Mouse (Mus musculus) neural tube, embryonic 13.5 days (tissue): ENCODE measurements around the gene Akain1. TPM values are rescaled to one million over a fixed set of nuclear protein-coding genes. Genes with fewer than 3 reads are reported as not detected.

Source experiments
- ATAC-seq: fragments of 200-750 bp; cut with Nextera tagmentation; 2 replicates; pipeline ENCODE4 v1.8.0; 2017; ENCODE audit warnings: low read depth, mild to moderate bottlenecking, moderate TSS enrichment, moderate library complexity
- H3K27ac ChIP-seq: fragments of 300-500 bp; sonication (generic); replicated peaks from 2 replicates; pipeline ENCODE4 v1.5.1; 2015; ENCODE audit warnings: moderate library complexity, mild to moderate bottlenecking, inconsistent platforms
- H3K27me3 ChIP-seq: fragments of 300-500 bp; sonication (generic); 2 replicates; pipeline ENCODE4 v1.6.1; 2015; ENCODE audit warnings: mild to moderate bottlenecking, inconsistent platforms
- H3K36me3 ChIP-seq: fragments of 300-500 bp; sonication (generic); 2 replicates; pipeline ENCODE4 v1.6.1; 2015; ENCODE audit warnings: mild to moderate bottlenecking, inconsistent platforms
- H3K4me1 ChIP-seq: fragments of 300-500 bp; sonication (generic); replicated peaks from 2 replicates; pipeline ENCODE4 v1.6.1; 2015; ENCODE audit warnings: inconsistent platforms
- H3K4me2 ChIP-seq: fragments of 300-500 bp; sonication (generic); 2 replicates; pipeline ENCODE4 v1.6.1; 2015; ENCODE audit warnings: inconsistent platforms, mild to moderate bottlenecking, moderate library complexity
- H3K4me3 ChIP-seq: fragments of 300-500 bp; sonication (generic); 2 replicates; pipeline ENCODE4 v1.5.1; 2015; ENCODE audit warnings: mild to moderate bottlenecking, inconsistent platforms
- H3K9ac ChIP-seq: fragments of 300-500 bp; sonication (generic); 2 replicates; pipeline ENCODE4 v1.6.1; 2015; ENCODE audit warnings: moderate library complexity, mild to moderate bottlenecking, inconsistent platforms
- H3K9me3 ChIP-seq: fragments of 300-500 bp; sonication (generic); 2 replicates; pipeline ENCODE4 v1.6.1; 2016; ENCODE audit warnings: inconsistent platforms
- WGBS: fragments of 180-500 bp; shearing (Covaris S2); methylation state at CpG from one replicate; pipeline ENCODE4 v1.1.7; 2015; 5-methylcytosine and 5-hydroxymethylcytosine counted together
- polyA plus RNA-seq: library from polyadenylated mRNA; unstranded; fragments of >200 nt; fragmentation: Nextera tagmentation; extraction: Ambion mirVana; gene quantifications from 2 replicates; pipeline ENCODE4 v1.2.1, GENCODE M21; 2015

Akain1 gene
- polyA plus RNA-seq, 1 experiment from 2014 or later: 2.5 TPM

DNA sequence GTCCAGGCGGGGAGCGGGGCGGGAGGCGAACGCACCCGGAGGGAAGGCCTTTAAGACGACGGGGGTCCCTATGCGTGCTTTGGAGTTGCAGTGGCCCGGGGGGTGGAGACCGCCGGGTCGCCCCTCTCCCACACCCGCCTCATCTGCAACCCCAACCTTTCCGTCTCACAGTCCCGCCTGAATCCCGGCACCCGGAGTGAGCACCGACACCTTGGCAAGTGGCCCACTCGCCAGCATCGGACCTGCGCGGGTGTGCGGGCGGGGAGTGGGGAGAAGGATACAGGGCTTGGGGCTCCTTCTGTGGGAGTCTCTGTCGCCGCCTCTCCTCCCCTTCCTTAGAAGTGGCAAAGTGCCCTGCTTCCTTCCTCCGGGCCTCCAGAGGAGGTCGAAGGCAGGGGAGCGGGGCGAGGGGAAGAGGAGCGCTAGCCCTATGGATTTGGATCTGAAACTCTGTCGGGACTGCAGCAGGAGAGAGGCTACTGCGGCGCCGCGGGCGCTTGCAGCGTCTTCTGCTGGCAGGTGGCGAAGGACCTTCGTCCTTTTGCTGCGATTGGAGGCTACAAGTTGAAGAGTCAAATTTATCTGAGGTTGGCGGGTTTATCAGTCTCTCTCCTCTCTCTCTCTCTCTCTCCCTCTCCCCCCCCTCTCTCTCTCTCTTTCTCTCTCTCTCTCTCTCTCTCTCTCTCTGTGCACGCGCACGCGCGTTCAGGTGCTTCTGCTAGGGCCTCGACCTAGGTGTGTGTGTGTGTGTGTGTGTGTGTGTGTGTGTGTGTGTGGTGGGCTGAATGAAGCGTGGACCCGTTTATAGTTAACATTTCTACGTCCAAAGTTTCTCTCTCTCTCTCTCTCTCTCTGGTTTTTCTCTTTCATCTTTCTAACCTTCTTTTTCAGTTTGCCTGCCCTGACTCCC is 700 bp downstream of the Akain1 start:
- Histone ChIP-seq H3K27ac (no peak overlapping the region), H3K27me3 (peaks cover 63% of the 10 kb centered on the region), H3K4me3 (peak overlapping the region; percentile 58), H3K4me2 (peak overlapping the region; percentile 92), H3K9me3 (no peaks in the 10 kb centered on the region), H3K36me3 (no peaks in the 10 kb centered on the region), H3K9ac (peak overlapping the region; percentile 70), H3K4me1 (peaks cover 15% of the 10 kb centered on the region)
- peak; percentile 73 for ATAC-seq
- under 1% methylated on average over 52 of the region's 52 CpGs for WGBS

DNA sequence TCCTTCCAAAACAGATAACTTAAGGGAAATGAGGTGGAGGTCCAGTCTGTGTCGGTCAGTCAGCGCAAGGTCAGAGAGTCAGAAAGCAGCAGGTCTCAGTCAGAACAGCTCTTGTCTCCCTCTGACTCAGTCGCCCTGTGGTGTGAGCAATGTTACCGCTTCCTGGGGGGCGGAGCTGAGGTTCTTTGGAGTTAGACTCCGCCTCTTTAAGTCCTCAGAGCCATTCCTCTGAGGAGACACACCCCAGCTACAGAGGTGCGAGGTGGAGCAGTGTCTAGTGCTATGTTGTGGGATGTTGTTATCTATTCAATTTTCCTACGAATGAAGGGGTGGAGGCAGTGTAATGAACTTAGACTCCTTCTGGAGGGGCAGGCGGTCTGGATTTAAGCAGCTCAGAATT is 1.9 kb downstream of the Akain1 start:
- Histone ChIP-seq H3K27me3 (peaks cover 59% of the 10 kb centered on the region), H3K9ac (no peak overlapping the region), H3K27ac (no peak overlapping the region), H3K4me2 (no peak overlapping the region), H3K9me3 (no peaks in the 10 kb centered on the region), H3K36me3 (no peaks in the 10 kb centered on the region), H3K4me1 (peaks cover 15% of the 10 kb centered on the region), H3K4me3 (no peak overlapping the region)
- ATAC-seq: no peak
- 12% methylated on average over 9 of the region's 9 CpGs for WGBS

- Histone ChIP-seq H3K27me3 (no peaks in the 10 kb centered on the region), H3K9me3 (no peaks in the 10 kb centered on the region), H3K4me2 (no peak overlapping the region), H3K4me3 (no peak overlapping the region), H3K36me3 (no peaks in the 10 kb centered on the region), H3K4me1 (no peaks in the 10 kb centered on the region), H3K27ac (no peak overlapping the region), H3K9ac (no peak overlapping the region)
- ATAC-seq: no peak
Measured at GRCm38 (mm10) chr17:69448679-69449078, 9.6 kb downstream of the Akain1 start.

DNA sequence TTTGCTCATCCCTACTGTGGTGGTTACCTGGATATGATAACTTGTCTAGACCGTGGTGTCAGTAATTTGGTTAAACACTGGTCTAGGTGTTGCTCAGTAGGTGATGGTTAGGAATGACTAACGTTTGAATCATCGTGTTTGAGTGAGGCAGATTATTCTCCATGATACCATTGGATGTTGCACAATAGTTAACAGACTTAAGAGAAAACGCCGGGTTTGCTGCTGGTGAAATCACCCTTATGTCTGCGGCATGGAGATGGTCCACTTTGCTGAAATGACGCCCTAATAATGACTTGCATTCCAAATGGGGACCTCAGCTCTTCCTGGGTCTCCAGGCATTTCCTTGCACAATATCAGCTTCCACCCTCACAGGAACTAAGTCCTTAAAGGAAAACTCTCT is 22.6 kb downstream of the Akain1 start:
- Histone ChIP-seq H3K27me3 (no peaks in the 10 kb centered on the region), H3K4me3 (no peak overlapping the region), H3K9ac (no peak overlapping the region), H3K4me1 (no peaks in the 10 kb centered on the region), H3K4me2 (no peak overlapping the region), H3K27ac (no peak overlapping the region), H3K36me3 (no peaks in the 10 kb centered on the region), H3K9me3 (no peaks in the 10 kb centered on the region)
- ATAC-seq: no peak
- WGBS: 91% methylated on average over 7 of the region's 7 CpGs

- no peaks in the 10 kb centered on the region for H3K27me3 ChIP-seq
- no peak overlapping the region for H3K4me3 ChIP-seq
- WGBS: 72% methylated on average over 3 of the region's 3 CpGs
- H3K9ac ChIP-seq: no peak overlapping the region
- no peak overlapping the region for H3K27ac ChIP-seq
- no peak overlapping the region for H3K4me2 ChIP-seq
- no peak for ATAC-seq
- no peaks in the 10 kb centered on the region for H3K36me3 ChIP-seq
- no peaks in the 10 kb centered on the region for H3K9me3 ChIP-seq
- H3K4me1 ChIP-seq: no peaks in the 10 kb centered on the region
Measured at GRCm38 (mm10) chr17:69463037-69463436, 23.9 kb downstream of the Akain1 start.

GRCm38 (mm10) chr17:69471171-69471570 is 32.0 kb downstream of the Akain1 start:
- H3K27me3 ChIP-seq: no peaks in the 10 kb centered on the region
- H3K36me3 ChIP-seq: no peaks in the 10 kb centered on the region
- H3K9ac ChIP-seq: no peak overlapping the region
- H3K27ac ChIP-seq: no peak overlapping the region
- H3K9me3 ChIP-seq: no peaks in the 10 kb centered on the region
- peaks cover 9% of the 10 kb centered on the region for H3K4me1 ChIP-seq
- WGBS: 62% methylated on average over 10 of the region's 10 CpGs
- no peak overlapping the region for H3K4me3 ChIP-seq
- ATAC-seq: no peak
- no peak overlapping the region for H3K4me2 ChIP-seq

DNA sequence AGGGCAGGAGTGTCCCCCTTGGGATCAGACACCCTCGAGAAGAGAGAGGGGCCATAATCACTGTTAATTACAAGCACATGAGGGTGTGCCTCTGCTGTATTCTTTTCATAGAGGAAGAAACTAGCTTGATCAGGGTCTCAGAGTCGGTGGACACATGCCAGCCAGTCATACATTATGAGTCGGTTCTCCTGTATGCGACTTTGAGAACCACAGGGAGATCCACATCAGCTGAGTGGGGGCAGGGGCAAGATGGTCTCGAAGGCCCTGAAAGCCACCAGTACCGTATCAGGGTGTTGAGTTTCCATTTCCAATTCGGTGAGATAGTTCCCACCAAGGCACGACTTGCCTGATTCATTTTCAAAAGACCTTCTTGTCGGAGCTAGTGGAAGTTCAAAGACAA is 33.3 kb downstream of the Akain1 start:
- Histone ChIP-seq H3K36me3 (no peaks in the 10 kb centered on the region), H3K4me3 (no peak overlapping the region), H3K9me3 (no peaks in the 10 kb centered on the region), H3K27me3 (no peaks in the 10 kb centered on the region), H3K27ac (no peak overlapping the region), H3K9ac (no peak overlapping the region), H3K4me1 (peaks cover 16% of the 10 kb centered on the region), H3K4me2 (no peak overlapping the region)
- WGBS: 72% methylated on average over 9 of the region's 9 CpGs
- ATAC-seq: no peak

DNA sequence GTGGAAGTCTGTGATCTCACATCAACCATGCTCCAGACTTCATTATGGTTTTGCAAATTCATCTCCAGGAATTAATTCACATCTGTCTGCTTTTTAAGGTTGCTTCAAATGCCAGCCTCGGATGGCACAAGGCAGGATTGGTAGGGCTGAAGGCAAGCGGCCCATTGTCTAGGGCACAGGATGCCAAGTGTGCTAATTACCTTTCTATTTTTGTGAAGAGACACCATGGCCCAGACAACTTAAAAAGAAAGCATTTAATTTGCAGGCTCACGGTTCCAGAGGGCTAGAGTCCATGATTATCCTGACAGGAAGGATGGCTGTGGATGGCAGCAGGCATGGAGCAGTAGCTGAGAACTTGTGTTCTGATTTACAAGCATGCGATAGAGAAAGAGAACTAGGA is 35.0 kb downstream of the Akain1 start:
- no peak overlapping the region for H3K4me3 ChIP-seq
- 74% methylated on average over 4 of the region's 4 CpGs for WGBS
- H3K9me3 ChIP-seq: no peaks in the 10 kb centered on the region
- H3K27ac ChIP-seq: no peak overlapping the region
- no peak for ATAC-seq
- H3K36me3 ChIP-seq: no peaks in the 10 kb centered on the region
- H3K4me1 ChIP-seq: peaks cover 25% of the 10 kb centered on the region
- H3K4me2 ChIP-seq: no peak overlapping the region
- H3K9ac ChIP-seq: no peak overlapping the region
- H3K27me3 ChIP-seq: no peaks in the 10 kb centered on the region

DNA sequence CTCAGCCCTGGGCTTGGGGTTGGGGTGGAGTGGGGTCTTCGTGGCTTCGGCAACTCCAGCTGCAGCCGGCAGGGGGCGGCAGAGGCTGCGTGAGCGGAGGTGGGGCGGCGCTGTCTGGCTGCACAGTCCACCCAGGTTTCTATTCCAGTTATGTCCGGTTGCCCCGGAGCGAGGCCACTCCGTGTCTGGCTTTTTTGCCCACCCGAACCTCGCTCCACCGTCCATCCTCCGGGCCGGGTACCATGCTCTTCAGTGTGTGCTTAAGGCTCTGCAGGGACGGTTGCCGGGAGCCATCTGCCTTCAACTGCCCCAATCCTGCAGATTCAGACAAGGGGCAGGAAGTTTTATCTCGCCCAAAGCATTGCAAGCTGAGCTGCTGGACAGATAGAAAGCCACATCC is 36.3 kb downstream of the Akain1 start:
- Histone ChIP-seq H3K4me2 (peak overlapping the region; percentile 70), H3K9me3 (no peaks in the 10 kb centered on the region), H3K36me3 (no peaks in the 10 kb centered on the region), H3K27me3 (no peaks in the 10 kb centered on the region), H3K4me3 (peak overlapping the region; percentile 42), H3K4me1 (peaks cover 25% of the 10 kb centered on the region), H3K27ac (no peak overlapping the region), H3K9ac (peak overlapping the region; percentile 71)
- WGBS: under 1% methylated on average over 20 of the region's 20 CpGs
- ATAC-seq: peak; percentile 85

- H3K4me2 ChIP-seq: no peak overlapping the region
- no peak overlapping the region for H3K4me3 ChIP-seq
- H3K9ac ChIP-seq: no peak overlapping the region
- no peaks in the 10 kb centered on the region for H3K27me3 ChIP-seq
- 0 out of 2 replicates have a peak, but pooled peaks have one; percentile 28 for ATAC-seq
- peaks cover 25% of the 10 kb centered on the region for H3K4me1 ChIP-seq
- peak overlapping the region; percentile 80 for H3K27ac ChIP-seq
- no peaks in the 10 kb centered on the region for H3K36me3 ChIP-seq
- WGBS: 7% methylated on average over 2 of the region's 2 CpGs
- no peaks in the 10 kb centered on the region for H3K9me3 ChIP-seq
Measured at GRCm38 (mm10) chr17:69477526-69477925, 38.4 kb downstream of the Akain1 start.

- Histone ChIP-seq H3K27ac (no peak overlapping the region), H3K4me1 (peaks cover 25% of the 10 kb centered on the region), H3K36me3 (no peaks in the 10 kb centered on the region), H3K4me2 (no peak overlapping the region), H3K27me3 (no peaks in the 10 kb centered on the region), H3K4me3 (no peak overlapping the region), H3K9me3 (no peaks in the 10 kb centered on the region), H3K9ac (no peak overlapping the region)
- no peak for ATAC-seq
- 79% methylated on average over 4 of the region's 4 CpGs for WGBS
Measured at GRCm38 (mm10) chr17:69479261-69479660, 40.1 kb downstream of the Akain1 start.

DNA sequence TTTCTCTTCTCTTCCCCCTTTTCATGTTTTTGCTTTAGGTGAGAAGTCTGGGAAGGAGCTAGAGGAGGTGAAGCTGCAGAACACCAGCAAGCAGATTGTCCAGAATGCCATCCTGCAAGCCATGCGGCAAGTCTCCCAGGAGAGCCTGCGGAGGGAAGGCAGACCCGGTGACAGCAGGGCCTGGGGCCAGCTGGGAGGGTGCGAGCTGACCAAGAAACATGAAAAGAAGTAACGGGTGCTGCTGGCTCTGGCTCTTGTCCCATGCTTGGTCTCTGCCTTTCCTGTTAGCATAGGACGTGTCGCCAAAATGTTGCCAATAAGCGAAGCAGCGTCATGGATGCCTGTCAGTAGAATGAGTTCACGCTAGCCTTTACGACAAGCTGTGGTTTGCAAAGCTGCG is 48.0 kb downstream of the Akain1 start:
- 84% methylated on average over 12 of the region's 12 CpGs for WGBS
- Histone ChIP-seq H3K9me3 (no peaks in the 10 kb centered on the region), H3K27ac (no peak overlapping the region), H3K4me1 (no peaks in the 10 kb centered on the region), H3K36me3 (no peaks in the 10 kb centered on the region), H3K4me2 (no peak overlapping the region), H3K4me3 (no peak overlapping the region), H3K27me3 (no peaks in the 10 kb centered on the region), H3K9ac (no peak overlapping the region)
- no peak for ATAC-seq

DNA sequence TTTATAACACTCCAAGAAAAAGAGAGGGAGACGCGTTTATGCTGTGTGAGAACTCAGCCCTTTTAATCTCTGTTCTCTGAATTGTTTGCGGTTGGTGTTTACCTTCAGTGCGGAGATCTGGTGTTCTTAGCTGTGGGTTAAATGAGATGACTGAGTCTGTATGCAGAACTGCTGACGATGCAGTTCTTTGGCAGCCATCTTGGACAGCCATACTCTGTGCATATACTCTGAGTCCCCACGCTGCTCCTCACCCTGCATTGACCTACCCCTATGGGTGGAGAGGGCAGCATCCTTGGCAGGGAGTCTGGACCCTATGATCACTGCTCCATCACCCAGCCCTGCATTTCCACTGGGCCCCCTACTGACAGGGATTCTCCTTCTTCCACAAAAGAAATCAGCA is 48.8 kb downstream of the Akain1 start:
- no peak overlapping the region for H3K27ac ChIP-seq
- ATAC-seq: no peak
- H3K9ac ChIP-seq: no peak overlapping the region
- no peak overlapping the region for H3K4me3 ChIP-seq
- H3K9me3 ChIP-seq: no peaks in the 10 kb centered on the region
- WGBS: 92% methylated on average over 6 of the region's 6 CpGs
- H3K4me1 ChIP-seq: no peaks in the 10 kb centered on the region
- H3K4me2 ChIP-seq: no peak overlapping the region
- H3K36me3 ChIP-seq: no peaks in the 10 kb centered on the region
- H3K27me3 ChIP-seq: no peaks in the 10 kb centered on the region
